Mouse (Mus musculus) testis, adult 2 months (tissue): ENCODE data around the gene Kat6b. TPM values are rescaled to one million over a fixed set of nuclear protein-coding genes. Genes with fewer than 3 reads are reported as not detected.

Experiments
- H3K27ac ChIP-seq: fragments of 200-500 bp; 2 replicates; pipeline ENCODE4 v1.5.1; 2012; ENCODE audit warnings: low read depth, low read length; ENCODE audit not compliant: control insufficient read depth, insufficient read depth
- H3K27me3 ChIP-seq: fragments of 200-500 bp; 2 replicates; pipeline ENCODE4 v1.6.1; 2012; ENCODE audit warnings: mild to moderate bottlenecking, low read length, moderate library complexity; ENCODE audit not compliant: control insufficient read depth, insufficient read depth
- H3K36me3 ChIP-seq: fragments of 200-500 bp; 2 replicates; pipeline ENCODE4 v1.6.1; 2012; ENCODE audit warnings: mild to moderate bottlenecking, low read length; ENCODE audit not compliant: control insufficient read depth, insufficient read depth
- H3K4me1 ChIP-seq: fragments of 200-500 bp; 2 replicates; pipeline ENCODE4 v1.6.1; 2012; ENCODE audit warnings: low read length; ENCODE audit not compliant: control insufficient read depth, insufficient read depth
- H3K4me3 ChIP-seq: fragments of 200-500 bp; 2 replicates; pipeline ENCODE4 v1.5.1; 2012; ENCODE audit warnings: low read depth, mild to moderate bottlenecking, low read length, moderate library complexity, mixed read lengths; ENCODE audit not compliant: control insufficient read depth
- CTCF ChIP-seq: fragments of 200-500 bp; IDR thresholded peaks from 2 replicates; pipeline ENCODE4 v1.5.1; 2012; ENCODE audit warnings: low read depth, mild to moderate bottlenecking, inconsistent platforms, low read length, moderate library complexity; ENCODE audit not compliant: control insufficient read depth, insufficient read depth, insufficient replicate concordance
- POLR2A ChIP-seq: fragments of 200-500 bp; IDR thresholded peaks from 2 replicates; pipeline ENCODE4 v1.6.1; 2012; ENCODE audit warnings: low read depth, mild to moderate bottlenecking, inconsistent platforms, low read length, moderate library complexity; ENCODE audit not compliant: control insufficient read depth
- polyA plus RNA-seq: library from polyadenylated mRNA; depleted of rRNA; stranded (reverse); fragments of >200 nt; gene quantifications from 2 replicates; pipeline ENCODE4 v1.2.3, GENCODE M21; 2012

Kat6b gene
- polyA plus RNA-seq, 1 experiment, result 7.6 TPM

DNA sequence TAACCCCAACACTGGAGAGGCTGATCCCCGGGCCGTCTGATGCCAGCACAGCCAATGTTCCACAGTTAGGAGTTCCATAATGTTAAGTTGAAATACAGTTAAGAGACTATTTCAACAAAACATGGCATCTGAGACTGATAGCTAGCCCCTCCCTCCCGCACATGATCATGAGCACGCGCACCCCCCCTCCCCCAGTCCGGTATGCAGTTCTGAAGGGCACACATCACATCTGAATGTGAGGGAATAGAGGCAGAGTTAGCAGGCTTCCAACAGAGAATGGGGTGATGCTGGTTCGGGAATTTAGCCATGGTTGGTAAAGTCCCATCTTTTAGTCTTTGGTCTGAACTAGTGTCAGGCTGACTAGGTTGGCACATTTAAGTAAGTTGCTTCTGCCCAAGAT lies 70.4 kb downstream of the Kat6b start:
- H3K4me3 ChIP-seq, result no peak overlapping the region

DNA sequence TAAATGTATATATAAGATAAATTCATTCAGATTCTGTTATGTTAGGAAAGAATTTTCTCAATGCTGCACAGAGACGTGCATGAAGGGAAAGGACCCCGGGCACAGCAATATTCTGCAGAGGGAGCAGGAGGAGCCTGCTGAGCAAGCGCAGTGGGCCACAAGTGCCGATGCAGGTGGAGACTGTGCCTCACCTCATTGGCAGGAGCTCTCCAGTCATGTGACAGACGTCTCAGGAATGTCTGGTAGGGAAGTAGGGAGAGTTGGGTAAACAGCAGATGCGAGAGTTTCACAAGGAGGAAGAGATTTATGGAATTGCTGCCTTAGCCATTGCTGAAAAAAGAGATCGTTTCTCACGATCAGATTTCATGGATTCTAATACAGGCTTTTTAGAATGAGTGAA lies 71.7 kb downstream of the Kat6b start:
- Histone ChIP-seq H3K4me1 (no peaks in the 10 kb centered on the region), H3K36me3 (no peaks in the 10 kb centered on the region), H3K4me3 (no peak overlapping the region), H3K27me3 (no peaks in the 10 kb centered on the region), H3K27ac (no peak overlapping the region)
- TF ChIP-seq POLR2A (no peak), CTCF (no peak)

More for the DNA sequence above, 70.4 kb downstream of the Kat6b start:
- TF ChIP-seq CTCF (no peak), POLR2A (no peak)
- H3K36me3 ChIP-seq, result no peaks in the 10 kb centered on the region
- no peak overlapping the region for H3K27ac ChIP-seq
- no peaks in the 10 kb centered on the region for H3K4me1 ChIP-seq
- no peaks in the 10 kb centered on the region for H3K27me3 ChIP-seq

DNA sequence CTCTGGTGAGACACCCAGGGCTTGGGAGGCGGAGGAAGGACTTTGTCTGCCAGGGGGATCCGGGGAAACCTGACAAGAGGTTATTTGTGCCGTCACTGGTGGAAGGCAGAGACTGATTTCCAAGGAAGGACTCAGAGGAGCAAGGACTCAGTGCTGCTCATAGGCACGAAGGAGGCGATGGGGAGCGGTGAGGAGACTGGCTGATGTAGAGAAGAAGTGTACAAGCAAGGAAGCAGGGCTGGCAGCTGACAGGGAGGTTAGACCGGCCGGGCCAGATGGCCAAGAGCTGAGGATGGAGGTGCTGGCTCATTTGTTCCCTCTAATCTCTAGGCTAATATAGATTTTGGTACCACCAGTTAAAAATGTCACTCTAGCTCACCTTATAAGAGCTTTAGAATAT lies 72.8 kb downstream of the Kat6b start:
- no peaks in the 10 kb centered on the region for H3K36me3 ChIP-seq
- no peak overlapping the region for H3K4me3 ChIP-seq
- peaks cover 2% of the 10 kb centered on the region; the same call in 1 of the 2 replicates for H3K4me1 ChIP-seq
- no peak overlapping the region for H3K27ac ChIP-seq
- no peak for TF ChIP-seq POLR2A
- TF ChIP-seq CTCF, result no peak
- no peaks in the 10 kb centered on the region for H3K27me3 ChIP-seq

DNA sequence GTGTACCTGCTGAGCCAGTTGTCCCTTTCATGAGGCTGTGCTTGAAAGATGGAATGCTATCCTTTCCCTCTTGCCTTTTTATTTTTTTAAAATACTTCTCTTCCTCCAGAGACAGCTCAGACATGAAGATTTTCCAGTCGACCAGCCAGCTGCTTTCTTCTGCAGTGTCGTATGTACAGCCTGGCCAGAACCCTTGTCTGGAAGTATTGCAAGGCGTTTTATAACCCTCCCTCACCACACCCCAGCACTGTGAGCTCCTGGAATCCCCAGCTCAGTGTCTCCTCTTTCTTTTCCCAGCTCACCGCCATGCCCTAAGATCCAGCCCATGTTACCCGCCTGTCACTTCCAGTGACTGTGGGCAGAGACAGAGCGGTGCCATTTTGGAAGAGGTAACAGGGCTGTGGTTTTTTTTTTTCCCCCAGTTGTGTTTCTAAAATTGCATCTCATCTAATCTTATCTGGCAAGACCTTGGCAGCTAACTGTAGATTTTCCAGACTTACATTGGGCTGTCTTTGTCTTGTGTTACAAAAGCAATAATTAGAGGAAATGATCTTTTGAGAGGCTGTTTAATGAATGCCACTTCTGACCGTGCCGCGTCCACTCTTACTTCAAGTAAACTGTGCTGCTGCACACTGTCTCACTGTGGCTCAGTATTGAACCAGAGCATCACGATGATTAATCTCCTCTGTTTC lies 77.4 kb downstream of the Kat6b start:
- Histone ChIP-seq H3K27me3 (no peaks in the 10 kb centered on the region), H3K4me3 (no peak overlapping the region), H3K27ac (no peak overlapping the region), H3K4me1 (peaks cover 8% of the 10 kb centered on the region), H3K36me3 (no peaks in the 10 kb centered on the region)
- no peak for TF ChIP-seq POLR2A
- TF ChIP-seq CTCF, result no peak

DNA sequence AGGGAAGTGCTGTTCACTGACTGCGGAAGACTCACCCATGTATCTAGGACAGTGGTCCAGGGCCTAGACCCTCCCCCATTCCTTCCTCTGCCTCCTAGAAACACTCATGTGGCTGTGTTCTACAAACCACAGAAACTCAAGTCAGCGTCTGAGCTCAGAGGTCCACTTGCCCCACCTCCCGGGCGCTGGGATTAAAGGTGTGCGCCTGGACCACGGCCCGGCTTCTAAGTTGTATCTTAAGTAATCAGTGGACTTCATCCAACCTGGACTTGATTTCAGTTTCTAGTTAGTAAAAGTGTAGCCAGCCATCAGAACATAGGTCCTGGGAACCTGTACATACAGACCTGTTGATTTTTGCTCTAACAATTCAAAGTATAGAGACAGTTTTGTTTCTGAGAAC lies 78.2 kb downstream of the Kat6b start:
- no peak for TF ChIP-seq POLR2A
- no peak for TF ChIP-seq CTCF
- H3K36me3 ChIP-seq, result no peaks in the 10 kb centered on the region
- H3K27me3 ChIP-seq, result no peaks in the 10 kb centered on the region
- H3K4me3 ChIP-seq, result no peak overlapping the region
- H3K27ac ChIP-seq, result no peak overlapping the region
- peaks cover 10% of the 10 kb centered on the region for H3K4me1 ChIP-seq

- H3K27ac ChIP-seq, result no peak overlapping the region
- no peaks in the 10 kb centered on the region for H3K27me3 ChIP-seq
- no peak overlapping the region for H3K4me3 ChIP-seq
- H3K4me1 ChIP-seq, result peaks cover 10% of the 10 kb centered on the region
- H3K36me3 ChIP-seq, result no peaks in the 10 kb centered on the region
- TF ChIP-seq CTCF, result no peak
- TF ChIP-seq POLR2A, result no peak
Measured at GRCm38 (mm10) chr14:21560481-21561209, 79.4 kb downstream of the Kat6b start.

DNA sequence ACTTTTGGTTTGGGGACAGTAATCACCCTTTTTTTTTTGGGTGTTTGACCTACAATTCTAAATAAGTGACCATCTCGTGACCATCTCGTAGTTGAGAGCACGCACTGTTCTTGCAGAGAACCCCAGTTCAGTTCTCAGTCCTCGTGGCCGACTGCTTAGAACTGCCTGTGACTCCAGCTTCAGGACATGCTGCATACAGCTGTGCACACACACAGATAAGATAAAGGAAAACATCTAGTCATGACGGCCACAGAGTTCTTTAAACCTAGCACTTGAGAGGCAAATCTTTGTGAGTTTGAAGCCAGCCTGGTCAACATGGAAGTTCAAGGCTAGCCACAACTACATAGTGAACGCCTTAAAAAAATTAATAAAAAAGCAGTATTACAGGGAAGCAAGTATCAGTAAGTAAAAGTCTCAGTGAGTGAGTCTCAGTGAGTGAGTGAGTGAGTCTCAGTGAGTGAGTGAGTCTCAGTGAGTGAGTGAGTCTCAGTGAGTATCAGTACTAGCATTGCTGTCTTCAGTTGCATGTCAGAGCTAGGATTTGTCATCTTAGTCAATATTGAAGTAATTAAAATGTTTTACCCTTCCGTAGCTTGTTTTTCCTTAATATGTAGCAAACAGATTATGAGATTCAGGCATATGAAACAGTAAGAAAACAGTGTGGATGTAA lies 80.3 kb downstream of the Kat6b start:
- Histone ChIP-seq H3K4me1 (peaks cover 10% of the 10 kb centered on the region), H3K4me3 (no peak overlapping the region), H3K27ac (no peak overlapping the region), H3K27me3 (no peaks in the 10 kb centered on the region), H3K36me3 (no peaks in the 10 kb centered on the region)
- no peak for TF ChIP-seq POLR2A
- no peak for TF ChIP-seq CTCF
